Mouse (Mus musculus) activated CD4-positive, CD25-positive, alpha-beta regulatory T cell, adult 4 months (primary cell): Measurements from ENCODE around the gene Cfi. TPM values are rescaled to one million over a fixed set of nuclear protein-coding genes. Genes with fewer than 3 reads are reported as not detected.

ENCODE experiments used
- polyA plus RNA-seq, 2 experiments: library from polyadenylated mRNA; unstranded; fragments of 100-300 nt; shearing (Covaris generic); gene quantifications; one replicate each; pipeline ENCODE4 v1.2.1; 2017

Gene Cfi
- polyA plus RNA-seq, 2 experiments from 2014 or later, result not detected

Other genes with a start within 250 kb of the Cfi start
- gene Egf, start 80.6 kb upstream of the Cfi start, polyA plus RNA-seq, result 1 to 10 TPM in 1 of 2 experiments, under 1 TPM in 1; 0.84 to 1.8 TPM
- not detected for gene Lrit3, start 31.9 kb upstream of the Cfi start, polyA plus RNA-seq
- not detected for gene Rrh, start 13.3 kb upstream of the Cfi start, polyA plus RNA-seq
- gene Gar1, start 4.5 kb upstream of the Cfi start, polyA plus RNA-seq, result 10 to 100 TPM; 13.9 to 19.1 TPM
- 1 to 10 TPM; 1.7 to 2.2 TPM for gene Pla2g12a, start 42.7 kb downstream of the Cfi start, polyA plus RNA-seq
- gene Casp6, start 65.5 kb downstream of the Cfi start, polyA plus RNA-seq, result 10 to 100 TPM; 67.0 to 84.2 TPM
- 10 to 100 TPM; 25.3 to 28.8 TPM for gene Mcub, start 134.3 kb downstream of the Cfi start, polyA plus RNA-seq
- 10 to 100 TPM; 18.9 to 24.2 TPM for gene Sec24b, start 225.7 kb downstream of the Cfi start, polyA plus RNA-seq